Mouse (Mus musculus): Measurements from ENCODE around the gene Ceacam20.
"Not testable (repeated sequence)": the region's sequence is repeated elsewhere in the genome, so short reads cannot be mapped to it uniquely, and the experiment has no call there.

Ceacam20 gene

DNA sequence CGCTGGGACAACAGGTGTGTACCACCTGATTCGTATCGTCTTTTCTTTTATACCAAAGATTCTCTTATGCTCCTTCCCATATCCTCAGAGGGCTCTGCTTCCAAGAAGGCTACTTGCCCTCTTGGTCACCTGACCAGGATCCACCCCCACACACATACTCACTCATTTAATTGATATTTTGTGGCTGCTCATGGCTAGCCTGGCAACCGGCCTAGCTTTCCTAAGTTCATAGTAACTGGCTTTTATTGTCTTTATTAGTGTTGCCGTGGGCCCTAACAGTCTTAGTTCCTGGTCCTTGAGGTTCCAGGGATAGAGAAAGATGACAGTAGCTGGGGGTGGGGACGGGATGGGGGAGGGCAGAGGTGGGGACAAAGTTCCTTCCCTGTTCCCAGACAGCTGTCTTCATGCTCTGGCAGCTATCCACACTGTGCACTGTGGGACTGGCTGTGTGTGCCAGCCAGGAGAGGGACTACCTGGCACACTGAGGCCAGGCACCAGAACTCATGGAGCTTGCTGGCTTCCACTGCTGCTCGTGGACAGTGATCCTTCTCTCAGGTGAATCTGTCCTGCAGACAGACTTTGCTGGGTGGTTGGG, at the start of gene Ceacam20:
Ceacam20 (plus strand) TSS at position 428 of the 595 bp plus-strand sequence.
- DNase-seq (ENCODE audit: low spot score in 2 of 2), result no peak

DNA sequence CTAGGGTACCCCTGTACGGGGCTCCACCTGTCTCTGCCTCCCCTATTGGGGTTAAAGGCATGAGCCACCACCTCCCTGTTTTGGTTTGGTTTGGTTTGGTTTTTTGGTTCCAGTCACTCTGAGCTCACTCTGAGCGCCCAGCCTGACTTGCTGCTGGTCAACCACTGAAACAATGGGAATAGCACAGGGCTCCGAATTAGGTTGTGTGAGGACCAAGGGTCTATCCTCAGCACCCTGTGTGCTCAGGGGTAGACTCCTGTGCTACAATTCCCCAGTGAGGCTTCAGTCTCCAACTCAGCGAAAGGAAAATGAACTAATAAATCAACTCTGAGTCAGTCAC, 45.1 kb upstream of the Ceacam20 start:
- DNase-seq (ENCODE audit: low spot score in 2 of 2), result no peak

DNA sequence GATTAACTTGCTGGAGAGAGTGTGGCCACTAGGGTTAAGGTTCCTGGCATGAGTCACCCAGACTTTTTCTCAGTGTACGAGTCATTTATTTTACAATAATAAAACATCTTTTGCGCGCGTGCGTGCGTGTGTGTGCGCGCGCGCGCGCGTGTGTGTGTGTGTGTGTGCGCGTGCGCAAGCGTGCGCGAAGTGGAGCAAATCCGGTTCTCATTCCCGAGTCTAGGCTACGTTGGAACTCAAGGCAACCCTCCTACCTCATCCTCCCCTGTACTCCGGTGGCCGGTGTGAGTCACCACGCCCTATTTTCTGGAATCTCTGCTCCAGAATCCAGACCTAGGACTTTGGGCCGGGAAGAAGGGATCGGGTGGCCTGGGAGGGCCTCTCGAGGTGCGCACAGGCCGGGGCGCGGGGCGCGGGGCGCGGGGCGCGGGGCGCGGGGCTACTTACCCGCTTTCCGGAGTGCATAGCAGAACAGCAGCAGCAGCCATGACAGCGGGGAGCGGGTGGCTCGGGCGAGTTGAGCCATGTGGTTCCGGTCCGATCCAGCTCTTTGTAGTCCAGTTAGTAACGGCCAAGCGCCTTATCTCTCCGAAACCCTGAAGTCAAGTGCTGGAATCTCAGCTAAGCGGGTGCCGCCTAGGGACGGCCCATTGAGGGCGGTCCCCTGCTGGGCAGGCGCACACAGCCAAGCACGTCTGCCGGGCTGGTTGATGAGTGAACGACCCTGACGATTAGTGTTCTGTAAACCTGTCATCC, 44.5 kb upstream of the Ceacam20 start, which contains the start of gene Pvr:
Pvr (minus strand) TSS at position 655 of the 756 bp plus-strand sequence.
- peak; percentile 87 to 88 for DNase-seq (ENCODE audit: low spot score in 2 of 2)

DNA sequence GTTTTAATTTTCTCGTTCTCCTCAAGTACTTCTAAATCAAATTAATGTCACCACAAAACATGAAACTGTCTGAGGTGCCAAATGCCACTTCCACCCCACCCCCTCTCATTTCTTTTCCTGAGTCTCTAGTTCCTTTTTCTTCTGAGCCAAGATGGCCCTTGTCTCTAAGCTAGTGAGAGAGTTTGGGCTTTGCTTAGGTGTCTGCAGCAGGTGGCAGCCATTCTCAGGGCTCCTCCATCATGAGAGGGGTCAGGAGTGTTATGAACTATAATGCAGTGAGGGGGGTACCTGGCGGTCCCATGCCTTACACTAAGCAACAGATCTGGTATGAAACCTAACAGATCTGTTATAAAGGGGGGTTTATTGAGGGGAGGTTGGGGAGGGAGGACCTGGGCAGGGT, 41.9 kb upstream of the Ceacam20 start:
- DNase-seq (ENCODE audit: low spot score in 2 of 2), result no peak

DNA sequence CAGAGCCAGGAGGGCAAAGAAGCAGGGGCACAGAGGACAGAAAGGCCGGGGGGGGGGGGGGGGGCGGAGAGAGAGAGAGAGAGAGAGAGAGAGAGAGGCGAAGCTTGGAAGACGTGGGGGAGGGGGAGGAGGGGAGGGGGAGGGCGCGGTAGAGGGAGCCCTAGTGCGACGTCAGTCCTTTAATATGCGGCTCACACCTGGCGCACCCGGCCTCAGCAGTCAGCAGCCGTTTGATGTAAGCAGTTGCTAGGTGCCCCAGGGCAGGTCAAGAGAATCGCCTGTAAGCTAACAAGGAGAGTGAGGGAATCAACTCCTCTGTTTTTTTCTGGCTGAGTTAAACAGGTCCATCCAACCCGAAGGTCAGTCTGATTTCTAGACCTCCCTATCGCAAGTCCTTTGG, 41.4 kb upstream of the Ceacam20 start:
- DNase-seq (ENCODE audit: low spot score in 2 of 2), result no peak

DNA sequence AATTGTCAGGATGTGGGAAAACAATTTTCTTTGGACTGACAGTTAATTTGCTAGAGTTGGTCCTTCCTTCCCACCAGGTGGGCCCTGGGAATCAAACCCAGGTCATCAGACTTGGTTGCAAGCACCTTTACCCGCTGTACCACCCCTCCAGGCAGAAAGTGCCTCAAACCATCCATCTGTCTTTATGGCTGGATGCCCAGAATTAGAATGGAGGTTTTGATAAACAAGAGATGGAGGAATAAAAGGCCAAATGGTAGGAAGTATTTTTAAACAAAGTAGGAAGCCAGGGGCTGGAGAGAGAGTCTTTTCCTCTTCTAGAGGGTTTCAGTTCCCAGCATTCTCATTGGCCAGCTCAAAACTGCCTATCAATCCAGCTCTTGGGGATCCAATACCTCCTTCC, 39.8 kb upstream of the Ceacam20 start:
- DNase-seq (ENCODE audit: low spot score in 2 of 2), result no peak

DNA sequence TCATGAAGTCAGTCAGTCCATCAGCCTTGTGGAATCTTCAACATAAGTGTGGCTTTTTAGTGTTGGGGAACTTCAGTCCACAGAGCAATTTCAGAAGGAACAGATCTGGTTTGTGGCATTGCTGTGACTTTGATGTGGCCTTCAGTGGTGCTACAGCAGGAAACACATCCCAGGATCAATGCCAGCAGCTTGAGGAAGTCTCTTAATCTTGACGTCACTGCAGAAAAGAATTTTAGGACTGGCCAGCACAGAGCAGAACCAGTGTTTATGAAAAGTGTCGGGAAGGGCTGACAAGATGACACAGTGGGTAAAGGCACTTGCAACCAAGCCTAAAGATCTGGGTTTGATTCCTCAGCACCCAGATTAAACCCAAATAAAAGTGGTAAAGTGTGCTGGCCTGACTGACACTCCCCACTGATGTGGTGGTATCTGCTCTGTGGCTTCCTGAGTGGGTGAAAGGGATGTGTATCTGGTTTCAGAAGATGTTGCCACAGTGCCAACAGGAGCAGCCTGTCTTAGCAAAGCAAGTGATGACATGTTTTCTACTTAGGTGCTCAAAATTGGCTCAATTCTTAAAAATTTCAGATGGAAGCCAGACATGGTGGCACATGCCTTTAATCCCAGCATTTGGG, 38.2 kb upstream of the Ceacam20 start:
- DNase-seq (ENCODE audit: low spot score in 2 of 2), result peak; percentile 47 to 51

DNA sequence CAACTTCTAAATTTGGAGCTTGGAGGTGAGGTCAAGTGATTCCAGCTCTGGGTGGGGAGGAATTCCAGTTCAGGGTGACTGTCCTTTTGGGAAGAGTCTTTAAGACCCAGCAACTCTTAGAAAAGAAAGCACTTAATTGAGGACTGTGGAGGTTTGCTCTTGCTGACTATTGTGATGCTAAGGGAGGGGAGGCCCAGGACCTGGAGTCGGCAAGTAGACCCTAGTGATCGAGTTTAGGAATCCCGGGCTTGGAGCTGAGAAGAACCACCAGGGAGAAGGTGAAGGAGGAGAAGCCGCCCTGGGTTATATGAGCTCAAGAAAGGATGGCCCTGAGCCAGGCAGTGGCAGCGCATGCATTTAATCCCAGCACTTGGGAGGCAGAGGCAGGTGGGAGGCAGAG, 36.7 kb upstream of the Ceacam20 start:
- no peak for DNase-seq (ENCODE audit: low spot score in 2 of 2)

DNA sequence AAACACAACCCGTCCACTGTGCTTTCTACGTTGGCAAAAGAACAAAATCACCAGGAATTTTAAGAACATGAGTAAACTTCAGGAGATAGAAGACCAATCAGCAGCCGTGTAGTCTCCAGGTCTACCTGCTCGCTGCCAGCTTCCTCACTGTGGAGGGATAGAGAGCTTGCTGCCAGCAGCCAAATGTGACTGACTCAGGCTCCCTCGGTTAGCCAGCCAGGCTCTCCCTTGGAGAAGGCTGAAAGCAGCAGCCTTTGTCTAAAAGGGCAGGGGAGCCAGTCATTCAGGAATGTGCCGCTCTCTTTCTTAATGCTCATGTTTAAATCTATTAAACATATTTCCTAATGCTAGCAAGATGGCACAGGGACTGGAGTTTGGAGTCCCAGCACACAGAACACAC, 34.7 kb upstream of the Ceacam20 start:
- DNase-seq (ENCODE audit: low spot score in 2 of 2), result not testable (repeated sequence)

DNA sequence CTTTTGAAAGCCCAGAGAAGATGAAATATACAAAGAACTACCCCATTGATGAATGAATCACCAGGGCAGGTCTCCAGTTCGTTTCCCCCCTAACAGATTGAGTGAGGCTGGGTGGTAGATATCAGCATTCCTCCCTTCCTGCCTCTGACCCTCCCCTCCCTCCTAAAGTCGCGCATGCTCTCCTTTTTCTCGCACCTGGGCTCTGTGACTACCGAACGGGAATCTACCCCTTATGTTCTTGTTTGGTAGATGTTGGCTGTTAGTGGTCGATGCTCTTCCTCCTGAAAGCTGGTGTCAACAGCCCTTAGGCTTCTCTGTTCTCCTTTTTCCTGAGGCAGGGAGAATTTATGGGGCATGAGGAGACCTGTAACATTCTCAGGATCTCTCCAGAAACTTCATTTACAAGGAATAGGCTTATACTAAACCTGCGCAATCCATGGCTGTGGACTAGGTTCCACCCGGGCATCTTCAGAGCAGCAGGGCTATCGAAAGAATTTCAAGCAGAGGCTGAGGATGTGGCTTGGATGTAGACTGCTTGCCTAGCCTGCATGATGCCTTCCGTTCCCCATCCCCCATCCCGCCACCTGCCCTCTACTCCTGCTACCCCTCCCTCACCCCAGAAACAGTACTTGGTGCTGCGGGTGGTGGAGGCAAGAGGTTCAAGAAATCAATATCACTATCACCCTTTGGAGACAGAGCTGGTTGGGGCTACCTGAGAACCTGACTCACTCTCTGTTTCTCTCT, 32.9 kb upstream of the Ceacam20 start:
- no peak for DNase-seq (ENCODE audit: low spot score in 2 of 2)

DNA sequence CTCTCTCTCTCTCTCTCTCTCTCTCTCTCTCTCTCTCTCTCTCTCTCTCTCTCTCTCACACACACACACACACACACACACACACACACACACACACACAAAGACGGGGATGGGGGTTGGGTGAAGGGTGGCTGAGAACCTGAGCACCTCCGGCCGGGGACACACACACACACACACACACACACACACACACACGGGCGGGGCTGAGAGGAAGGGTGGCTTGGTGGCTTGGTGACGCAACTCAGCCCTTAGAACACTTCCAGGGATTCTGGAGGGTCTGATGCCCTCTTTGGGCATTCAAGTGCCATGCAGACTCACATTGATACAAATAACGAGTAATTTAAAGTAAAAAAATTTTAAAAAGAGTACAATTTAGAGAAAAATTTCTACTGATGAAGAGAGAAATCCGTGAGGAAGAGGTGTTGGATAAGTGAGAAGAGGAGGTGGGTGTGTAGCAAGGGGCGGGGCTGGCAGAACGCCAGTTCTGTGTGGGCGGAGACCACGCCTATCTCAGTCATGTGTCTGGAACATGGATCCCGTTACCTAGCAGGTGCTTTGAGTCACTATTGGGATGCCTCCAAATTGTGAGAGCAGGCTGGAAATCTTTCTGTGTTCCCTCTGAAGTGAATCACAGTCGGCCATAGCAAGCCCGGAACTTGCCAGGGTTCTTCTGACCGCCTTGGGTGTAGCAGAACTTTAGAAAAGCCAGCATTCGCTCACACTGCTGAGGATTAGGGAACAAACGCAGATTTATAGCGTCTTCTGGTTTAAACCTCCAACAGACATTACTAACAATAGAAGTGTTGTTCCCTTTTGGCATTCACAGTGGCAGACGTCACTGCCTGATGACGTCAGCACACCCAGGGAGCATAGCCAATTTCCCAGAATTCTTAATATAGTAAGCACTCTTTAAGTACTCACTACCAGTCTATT, 32.1 kb upstream of the Ceacam20 start:
- DNase-seq (ENCODE audit: low spot score in 2 of 2), result peak; percentile 74 to 89

DNA sequence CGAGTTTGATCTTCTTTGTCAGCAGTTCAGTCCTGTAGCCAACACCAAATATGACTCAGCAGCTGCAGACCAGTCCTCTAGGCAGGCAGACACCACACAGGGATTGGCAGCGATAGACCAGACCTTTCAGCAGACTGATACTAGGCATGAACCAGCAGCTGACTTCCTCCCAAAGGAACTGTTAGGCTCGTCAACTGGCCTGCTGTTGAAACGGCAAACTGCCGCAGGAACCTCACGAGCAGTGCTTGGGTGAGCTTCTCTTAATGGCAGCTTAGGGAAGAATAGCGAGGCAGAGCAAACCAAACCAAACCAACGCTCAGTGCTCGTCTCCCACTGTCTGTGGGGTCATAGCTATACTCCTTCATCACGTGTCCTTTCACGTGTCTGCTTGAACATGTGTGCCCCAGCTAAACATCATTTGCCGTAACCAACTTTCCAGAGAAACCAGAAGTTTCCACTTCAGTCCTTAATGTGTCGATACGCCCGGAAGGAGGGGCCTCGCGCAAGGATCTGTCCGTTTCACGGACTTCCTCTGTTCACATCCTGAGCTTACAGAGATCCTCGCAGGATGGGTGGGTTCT, 30.0 kb upstream of the Ceacam20 start:
- DNase-seq (ENCODE audit: low spot score in 2 of 2), result peak; percentile 75

DNA sequence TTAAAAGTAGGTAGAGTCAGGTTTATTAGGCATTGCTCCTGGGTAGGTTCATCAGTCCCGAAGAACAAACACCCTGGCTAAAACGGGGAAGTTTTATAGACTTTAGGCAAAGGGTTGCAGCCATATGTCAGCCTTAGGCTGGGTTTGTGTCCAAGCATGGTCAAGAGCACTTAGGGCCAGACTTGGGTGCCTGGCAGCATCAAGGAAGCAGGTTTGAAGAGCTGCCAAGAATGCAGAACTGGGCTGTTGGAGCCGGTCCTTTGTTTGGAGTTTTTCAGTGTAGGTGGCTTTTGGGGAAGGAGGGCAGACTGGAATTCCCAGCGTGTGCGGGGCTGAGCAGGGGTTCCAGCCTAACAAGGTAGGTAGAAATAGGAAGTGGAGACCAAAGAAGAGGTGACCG, 29.3 kb upstream of the Ceacam20 start:
- DNase-seq (ENCODE audit: low spot score in 2 of 2), result peak; percentile 48

DNA sequence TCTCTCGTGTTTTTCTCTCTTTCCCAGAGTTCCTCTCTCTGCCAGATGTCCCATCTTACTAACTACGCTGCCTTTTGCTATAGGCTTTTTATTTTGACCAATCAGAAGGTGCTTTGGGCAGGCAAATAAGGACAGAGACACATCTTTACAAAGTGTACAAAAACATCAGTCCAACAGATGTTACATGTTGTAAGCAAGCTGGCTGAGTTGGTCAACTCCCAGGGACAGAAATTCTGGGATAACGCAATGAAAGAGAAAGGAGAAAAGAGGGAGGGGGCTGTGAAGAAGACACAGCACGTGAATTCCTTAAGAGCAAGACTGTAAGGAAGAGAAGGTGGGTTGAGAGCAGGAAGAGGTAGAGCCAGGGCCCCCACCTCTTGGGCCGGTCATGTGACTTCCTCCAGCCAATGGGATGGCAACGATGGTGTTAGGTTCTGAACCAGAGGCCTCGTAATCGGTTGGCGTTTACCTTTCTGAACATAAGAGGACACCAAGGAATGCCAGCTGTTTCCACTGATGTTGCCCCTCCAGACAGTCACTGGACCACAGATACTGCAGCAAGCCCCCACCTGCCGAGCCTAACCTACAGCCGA, 27.9 kb upstream of the Ceacam20 start:
- no peak for DNase-seq (ENCODE audit: low spot score in 2 of 2)

DNA sequence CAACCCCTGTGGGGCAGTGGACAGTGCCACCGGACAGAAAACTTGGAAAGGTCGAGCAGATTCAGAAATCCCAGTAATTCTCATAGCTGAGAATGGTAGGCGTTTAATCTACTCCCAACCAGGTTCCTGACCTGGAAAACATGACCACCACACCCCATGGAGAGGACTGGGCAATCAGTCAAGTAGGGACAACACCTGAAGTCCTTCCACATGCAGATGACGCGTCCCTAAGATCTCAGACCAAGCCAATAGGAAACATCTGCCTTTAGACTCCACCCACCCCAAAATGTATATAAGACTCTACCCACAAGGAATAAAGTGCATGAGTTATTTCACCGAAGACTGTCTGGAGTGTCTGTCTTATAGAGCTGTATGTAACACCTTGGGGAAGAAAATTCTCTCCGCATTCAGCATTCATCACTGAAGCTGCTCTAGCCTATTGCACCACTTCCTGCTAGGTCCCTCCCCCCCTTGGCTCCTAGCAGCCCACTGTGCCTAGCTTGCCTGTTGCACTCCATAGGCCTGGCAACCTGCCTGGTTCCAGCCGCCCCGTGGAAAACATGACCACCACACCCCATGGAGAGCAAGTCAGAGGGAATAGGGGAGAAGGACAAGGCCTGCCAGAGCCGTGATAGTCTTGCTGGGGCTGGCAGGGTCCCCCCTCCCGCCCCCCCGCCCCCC, 25.5 kb upstream of the Ceacam20 start:
- peak; percentile 90 to 91 for DNase-seq (ENCODE audit: low spot score in 2 of 2)

DNA sequence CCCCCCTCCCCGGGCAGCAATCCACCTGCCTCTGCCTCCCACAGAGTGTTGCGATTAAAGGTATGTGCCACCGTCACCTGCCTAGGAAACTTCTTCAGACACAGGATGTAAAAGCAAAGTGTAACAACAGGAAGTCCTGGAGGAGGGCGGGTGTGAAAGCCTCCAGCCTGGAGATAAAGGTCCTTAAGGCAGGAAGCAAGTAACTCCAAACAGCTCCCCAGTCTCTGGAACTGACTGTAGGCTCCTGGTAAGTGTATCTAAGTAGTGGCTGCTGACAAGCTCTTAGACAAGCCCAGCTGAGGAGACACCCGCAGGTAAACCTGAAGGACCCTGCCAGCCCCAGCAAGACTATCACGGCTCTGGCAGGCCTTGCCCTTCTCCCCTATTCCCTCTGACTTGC, 25.0 kb upstream of the Ceacam20 start:
- peak; percentile 50 to 57 for DNase-seq (ENCODE audit: low spot score in 2 of 2)

DNA sequence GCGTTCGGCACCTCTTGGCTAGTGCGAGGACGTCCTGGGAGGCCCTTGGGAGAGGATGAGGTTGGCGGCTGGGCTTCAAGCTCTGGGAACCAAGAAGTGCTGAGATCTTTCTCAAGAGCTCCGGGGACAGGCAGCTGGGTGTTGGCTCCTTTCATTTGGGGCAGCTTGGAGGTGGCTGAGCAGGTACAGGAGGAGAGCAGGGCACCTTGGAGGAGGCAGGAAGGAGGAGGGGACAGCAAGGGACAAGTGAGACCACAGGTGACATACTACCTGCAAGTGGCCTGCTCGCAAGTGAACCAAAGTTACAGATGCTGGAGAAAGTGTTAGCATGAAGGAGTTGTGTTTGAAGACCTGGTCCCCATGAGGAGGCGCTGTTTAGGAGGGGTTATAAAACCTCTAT, 20.5 kb upstream of the Ceacam20 start:
- no peak for DNase-seq (ENCODE audit: low spot score in 2 of 2)

DNA sequence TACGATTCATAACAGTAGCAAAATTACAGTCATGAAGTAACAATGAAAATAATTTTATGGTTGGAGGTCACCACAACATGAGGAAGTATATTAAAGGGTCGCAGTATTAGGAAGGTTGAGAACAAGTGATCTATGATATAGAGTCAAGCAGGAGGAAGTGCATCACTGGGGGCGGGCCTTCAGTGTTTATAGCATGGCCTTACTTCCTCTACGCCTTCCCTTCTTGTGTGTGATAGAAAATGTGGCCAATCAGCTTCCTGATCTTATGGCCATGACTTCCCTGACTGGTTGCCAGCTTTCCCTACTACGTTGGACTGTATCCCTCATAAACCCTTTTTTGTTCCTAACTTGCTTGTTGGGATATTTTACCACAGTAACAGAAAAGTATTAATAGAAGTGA, 20.0 kb upstream of the Ceacam20 start:
- DNase-seq (ENCODE audit: low spot score in 2 of 2), result no peak

DNA sequence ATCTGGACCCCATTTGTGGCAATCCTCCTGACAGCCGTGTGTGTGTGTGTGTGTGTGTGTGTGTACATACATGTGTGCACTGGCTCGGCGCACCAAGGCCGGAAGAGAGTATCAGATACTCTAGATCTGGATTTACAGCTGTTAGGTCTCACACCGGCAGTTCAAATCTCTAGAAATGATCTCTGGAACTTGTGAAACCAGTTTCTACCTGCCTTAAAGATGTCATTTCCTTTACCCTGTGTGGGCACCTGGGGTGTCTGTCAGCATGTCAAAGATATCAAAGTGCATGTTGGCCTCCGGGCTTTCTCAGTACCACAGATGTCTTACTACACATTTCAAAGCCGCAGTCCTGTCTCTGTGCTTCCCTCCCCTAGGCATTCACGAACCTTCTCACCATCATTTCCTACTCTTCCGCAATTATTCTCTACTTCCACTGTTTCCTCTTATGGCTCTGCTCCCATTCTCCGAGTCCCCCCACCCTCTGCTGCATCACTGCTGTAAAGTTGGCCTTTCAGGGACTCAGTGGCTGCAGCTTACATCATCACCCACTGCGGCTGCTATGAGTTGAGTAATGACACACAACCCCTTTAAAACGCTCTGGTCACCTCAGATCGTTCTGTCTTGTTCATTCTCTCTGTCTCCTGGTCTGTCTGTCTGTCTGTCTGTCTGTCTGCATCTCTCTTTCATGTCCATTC, 19.2 kb upstream of the Ceacam20 start:
- no peak for DNase-seq (ENCODE audit: low spot score in 2 of 2)

Measured in heart, adult 9 months (tissue).